Mouse (Mus musculus) embryo, embryonic 10 days (tissue): ENCODE results near the gene Wbp1.

ENCODE experiments used
- DNase-seq: peaks from one replicate; pipeline ENCODE4 v3.0.0-alpha.2; 2015; ENCODE audit warnings: low spot score

Gene Wbp1

DNA sequence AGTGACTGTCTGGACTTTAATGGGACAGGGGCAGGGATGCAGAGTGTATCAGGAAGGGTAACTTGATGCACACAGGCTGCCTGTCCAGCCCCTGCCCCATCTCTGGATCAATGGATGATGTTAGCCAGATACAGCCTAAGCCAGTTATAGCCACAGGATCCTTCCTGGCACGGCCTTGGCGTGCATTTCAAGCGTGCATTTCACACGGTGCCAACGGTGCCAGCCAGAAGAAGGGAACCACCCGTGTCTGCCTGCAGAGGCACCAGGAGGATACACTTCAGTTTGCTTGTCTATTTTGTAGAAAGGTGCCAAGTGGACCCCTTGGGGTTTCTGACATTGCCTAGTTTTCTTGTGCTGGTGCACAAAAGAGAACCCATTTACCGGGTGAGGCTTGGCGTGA lies 18.7 kb upstream of the Wbp1 start:
- DNase-seq = no peak

DNA sequence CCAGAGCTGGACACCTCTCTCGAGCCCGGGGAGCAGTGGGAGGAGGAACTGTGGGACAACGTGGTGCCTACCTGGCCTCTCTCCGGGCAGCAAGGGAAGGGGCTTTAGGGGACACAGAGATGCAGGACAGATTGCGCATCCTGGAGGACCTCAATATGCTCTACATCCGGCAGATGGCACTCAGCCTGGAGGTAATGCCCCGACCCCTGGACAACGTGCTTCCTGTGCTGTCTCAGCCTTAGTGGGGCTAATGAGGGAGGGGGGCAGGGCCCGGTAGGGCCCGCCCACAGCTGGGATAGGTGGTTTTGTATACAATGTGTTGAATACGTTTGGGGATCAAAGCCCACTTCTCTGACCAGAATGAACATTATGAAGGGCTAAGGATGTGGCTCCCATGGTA lies 16.7 kb upstream of the Wbp1 start:
- peak; percentile 84 for DNase-seq

DNA sequence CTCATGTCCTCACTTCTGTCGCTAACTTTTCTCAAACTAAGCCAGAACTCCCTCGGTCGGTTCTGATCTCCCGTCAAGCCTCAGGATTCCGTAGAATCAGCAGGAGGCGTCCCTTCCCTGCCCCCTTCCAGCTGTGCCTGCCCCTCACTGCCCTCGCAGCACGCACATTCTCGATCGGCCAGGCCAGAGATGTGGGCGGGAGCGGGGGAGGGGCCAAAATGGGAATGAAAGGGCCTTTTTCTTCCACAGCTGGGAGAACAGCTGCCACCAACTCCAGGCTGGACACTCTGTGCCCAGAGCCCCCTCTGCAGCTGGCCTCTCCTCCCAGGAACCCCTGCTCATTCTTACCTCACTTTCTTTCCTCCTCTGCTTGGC lies 16.2 kb upstream of the Wbp1 start:
- peak; percentile 93 for DNase-seq

DNA sequence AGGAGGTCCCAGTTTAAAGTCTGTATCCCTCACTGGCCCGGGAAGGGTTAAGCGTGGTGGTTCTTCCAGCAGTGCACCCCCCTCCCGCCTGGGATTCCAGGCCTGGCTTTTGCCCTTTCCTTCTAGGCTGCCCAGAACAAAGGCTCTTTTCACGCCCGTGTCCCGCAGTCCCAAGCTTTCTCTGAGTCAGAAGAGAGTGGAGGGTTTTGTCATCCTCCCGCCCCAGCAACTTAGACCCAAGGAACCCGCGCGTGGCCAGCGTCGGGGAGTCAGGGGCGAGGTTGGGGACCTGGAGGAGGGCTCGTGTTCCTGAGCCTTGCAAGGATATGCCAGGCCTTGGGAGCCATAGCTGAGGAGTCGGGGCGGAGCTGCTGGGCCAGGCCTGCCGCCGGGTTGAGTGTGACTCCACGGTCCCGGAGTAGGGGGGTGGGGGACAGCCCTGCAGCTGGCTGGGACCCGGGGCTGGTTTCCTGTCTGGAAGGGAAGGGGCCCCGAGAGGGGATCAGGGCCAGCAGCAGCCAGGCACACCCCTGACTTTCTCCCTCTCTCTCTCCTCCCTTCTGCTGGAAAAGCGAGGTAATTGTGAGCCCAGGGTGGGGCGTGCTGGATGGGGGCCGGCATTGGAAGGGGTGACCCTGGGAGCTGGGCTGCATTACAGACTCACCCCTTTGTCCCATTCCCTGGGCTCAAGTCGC lies 15.7 kb upstream of the Wbp1 start:
- peak; percentile 91 for DNase-seq

DNA sequence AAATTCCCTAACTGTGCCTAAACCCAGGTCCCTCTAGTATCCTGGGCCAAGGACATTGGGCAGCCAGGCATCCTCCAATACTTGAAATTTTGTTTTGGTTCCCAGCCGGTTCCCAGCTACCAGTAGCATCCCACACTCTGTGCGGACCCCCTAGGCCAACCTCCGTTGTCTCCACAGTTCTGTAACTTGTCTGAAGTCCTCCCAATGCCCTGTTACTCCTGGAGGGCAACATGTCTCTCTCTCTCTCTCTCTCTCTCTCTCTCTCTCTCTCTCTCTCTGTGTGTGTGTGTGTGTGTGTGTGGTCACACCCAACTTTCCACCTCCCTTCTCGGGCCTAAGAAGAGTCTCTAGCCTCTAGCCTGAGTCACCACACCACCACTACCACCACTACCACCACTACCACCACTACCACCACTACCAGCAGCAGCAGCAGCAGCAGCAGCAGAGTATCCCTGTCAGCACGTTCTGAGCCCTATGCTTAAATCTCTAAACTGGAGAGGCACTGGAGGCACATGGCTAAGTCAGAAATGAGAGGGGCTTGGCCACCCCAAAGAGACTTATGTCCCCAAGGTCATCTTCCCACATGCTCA lies 15.0 kb upstream of the Wbp1 start:
- no peak for DNase-seq

DNA sequence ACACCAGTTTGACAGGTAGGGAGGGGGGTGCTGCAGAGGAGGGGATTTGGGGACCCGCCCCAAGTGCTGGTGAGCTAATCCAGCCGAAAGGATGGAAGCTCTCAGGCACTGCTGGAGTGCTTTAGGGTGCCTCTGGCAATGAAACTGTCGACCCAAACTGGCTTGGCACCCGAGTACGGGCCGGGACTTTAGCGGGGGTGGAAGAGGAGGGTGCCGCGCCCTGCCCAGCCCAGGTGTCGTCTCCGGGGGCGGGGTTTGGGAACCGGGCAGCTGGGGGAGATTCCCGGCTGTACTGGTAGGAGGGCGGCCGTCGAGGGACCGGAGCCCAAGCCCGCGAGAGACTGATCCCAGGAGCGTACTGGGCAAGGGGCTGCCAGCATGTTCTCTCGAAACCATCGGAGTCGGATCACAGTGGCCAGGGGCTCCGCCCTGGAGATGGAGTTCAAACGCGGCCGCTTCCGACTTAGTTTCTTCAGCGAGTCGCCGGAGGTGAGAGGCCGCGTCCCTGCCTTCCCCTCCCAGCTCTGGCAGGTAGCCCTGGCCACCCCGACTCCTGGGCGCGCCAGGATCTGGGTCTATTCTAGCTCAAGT lies 14.3 kb upstream of the Wbp1 start:
- DNase-seq = peak; percentile 42

DNA sequence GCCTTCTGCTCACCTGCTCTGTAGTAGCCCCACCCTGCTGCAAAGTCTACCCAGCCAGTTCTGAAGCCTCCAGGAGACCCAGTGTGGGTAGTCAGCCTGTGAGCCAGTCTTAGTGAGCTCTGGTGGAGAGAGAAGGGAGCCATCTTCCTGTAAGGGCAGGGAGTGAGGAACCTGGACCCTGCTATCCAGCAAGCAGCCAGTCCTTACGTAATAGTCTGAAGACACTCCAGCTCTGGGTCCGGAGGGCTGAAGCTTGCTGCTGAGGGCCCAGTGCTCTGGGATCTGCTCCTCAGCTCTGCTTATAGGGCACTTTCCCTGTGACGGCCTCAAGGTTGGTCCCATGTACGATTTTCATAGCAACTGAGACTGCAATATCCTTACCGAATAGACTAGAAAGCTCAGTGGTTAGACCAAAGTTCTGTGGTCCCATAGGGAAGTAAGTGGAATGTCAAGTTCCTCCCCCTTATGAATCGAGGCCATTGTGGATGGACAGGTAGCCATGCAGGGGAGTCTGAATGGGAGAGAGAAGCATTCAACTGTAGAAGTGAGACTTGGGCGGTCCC lies 13.7 kb upstream of the Wbp1 start, which contains the start of gene Rtkn:
Gene Rtkn, plus strand, starts transcription at position 513 of the 563 bp plus-strand sequence.
- DNase-seq = no peak

DNA sequence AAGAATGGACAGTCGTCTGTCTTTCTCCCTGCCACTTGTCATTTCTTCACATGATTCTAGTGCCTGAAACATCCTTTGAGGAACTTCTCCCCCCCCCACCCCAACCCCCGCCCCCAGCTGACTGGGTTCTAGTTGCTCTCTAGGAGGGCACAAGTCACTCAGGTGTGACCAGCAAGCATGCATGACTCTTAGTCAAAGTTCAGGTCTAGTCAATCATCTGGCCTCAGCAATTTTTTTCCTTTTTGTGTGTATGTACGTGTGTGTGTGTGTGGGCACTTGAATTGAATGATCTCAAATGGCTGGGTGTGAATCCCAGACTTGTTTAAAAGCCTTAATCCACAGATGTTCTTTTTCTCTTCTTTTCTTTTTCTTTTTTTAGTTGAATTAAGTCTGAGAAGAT lies 12.9 kb upstream of the Wbp1 start:
- DNase-seq = no peak

DNA sequence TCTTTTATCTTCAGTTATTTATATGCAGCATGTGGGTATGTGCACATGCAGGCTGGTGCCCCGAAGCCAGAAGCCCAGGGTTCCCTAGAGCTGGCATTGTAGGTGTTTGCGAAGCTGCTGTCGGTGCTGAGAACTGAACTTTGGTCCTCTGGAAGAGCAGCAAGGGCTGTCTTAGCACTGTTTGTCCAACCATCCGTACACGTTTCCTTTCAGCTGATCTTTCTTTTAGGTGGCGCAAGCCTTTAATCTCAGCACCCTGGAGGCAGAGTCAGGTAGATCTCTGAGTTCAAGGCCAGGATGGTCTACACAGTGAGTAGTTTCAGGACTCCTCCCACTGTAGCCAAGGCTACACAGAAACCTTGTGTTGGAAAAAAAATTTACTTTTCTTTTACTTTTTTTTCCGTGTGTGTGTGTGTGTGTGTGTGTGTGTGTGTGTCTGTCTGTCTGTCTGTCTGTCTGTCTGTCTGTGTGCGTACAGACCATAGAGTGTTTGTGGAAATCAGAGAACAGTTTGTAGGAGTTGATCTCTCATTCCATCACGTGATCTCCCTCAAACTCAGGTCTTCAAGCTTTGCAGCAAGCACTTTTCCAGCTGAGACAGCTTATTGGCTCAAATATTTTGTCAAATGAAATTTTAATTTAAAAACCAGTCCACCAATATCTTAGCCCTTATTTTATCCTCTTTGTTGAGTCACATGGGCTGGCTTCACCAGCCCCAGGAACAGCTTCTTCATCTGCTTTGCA lies 11.0 kb upstream of the Wbp1 start:
- no peak for DNase-seq

DNA sequence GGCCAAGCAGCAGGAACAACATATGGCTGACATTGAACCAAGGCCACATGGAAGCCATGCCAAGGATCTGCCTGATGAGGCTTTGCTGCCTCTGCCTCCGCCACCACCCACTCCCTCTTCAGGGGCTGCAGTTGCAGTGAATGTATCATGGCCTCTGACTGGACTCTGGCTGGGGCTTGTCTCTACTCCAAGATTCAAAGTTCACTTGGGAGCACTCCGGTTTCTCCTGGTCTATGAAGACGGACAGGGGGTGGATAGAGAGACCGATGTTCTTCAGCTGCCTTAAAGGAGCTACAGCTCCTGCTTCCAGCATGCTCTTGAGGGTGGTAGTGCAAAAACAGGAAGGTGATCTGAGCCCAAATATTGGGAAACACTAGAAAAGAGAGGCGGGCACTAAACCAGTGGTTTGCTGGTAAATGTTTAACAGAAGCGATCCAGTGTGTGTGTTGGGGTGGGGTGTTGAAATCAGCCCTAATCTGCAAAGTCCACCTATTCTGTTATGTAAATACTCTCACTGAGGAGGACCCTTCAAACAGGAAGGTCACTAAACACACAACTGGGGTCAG lies 10.2 kb upstream of the Wbp1 start:
- no peak for DNase-seq

DNA sequence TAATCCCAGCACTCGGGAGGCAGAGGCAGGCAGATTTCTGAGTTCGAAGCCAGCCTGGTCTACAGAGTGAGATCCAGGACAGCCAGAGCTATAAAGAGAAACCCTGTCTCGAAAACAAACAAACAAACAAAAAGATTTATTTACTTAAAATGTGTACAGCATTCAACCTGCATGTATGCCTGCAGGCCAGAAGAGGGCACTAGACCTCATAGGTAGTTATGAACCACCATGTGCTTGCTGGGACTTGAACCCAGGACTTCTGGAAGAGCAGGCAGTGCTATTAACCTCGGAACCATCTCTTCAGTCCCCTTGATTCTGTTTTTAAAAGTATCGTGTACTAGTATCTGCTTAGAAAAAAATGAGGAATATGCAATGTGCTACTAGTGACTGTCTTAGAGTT lies 6.1 kb upstream of the Wbp1 start:
- DNase-seq = no peak

DNA sequence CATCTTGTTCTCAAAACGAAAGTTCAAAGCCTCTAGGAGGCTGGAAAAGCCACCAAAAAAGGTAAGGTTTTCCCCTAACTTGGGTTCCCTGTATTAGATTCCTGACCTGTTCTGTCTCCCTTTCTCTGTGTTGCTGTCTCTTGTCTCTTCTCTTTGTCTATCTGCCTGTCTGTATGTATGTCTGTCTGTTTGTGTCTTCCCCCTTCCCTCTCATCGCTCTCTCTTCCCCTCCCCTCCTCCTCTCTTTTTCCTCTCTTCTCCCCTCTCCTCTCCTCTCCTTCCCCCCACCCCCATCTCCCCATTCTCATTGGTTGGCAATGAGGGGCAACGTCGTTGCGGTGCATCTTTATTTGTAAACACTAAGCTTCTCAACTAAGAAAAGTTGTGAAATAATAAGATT lies 4.0 kb upstream of the Wbp1 start, which contains the start of gene Ino80b:
Gene Ino80b, minus strand, starts transcription at position 101 of the 400 bp plus-strand sequence.
- no peak for DNase-seq

DNA sequence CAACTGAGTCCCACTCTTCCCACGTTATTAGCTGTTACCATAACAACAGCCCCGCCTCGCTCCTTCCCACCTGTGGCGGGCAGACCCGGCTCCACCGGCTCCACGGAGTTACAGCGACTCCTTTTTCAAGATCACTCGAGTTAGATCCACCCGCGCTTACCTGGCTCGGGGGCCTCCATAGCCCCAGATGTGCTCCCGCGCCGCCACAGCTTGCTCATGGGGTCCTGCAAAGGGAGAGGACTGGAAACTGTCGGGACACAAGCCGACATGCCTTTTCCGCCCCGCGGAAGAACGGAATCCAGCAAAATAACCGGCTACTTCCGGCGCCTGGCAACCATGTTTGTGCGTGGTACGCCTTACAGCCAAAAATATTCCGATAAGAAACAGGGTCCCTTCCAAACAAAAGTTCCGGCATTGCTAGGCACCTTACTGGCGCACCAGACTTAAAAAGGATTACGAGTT lies 3.5 kb upstream of the Wbp1 start:
- DNase-seq = peak; percentile 92

DNA sequence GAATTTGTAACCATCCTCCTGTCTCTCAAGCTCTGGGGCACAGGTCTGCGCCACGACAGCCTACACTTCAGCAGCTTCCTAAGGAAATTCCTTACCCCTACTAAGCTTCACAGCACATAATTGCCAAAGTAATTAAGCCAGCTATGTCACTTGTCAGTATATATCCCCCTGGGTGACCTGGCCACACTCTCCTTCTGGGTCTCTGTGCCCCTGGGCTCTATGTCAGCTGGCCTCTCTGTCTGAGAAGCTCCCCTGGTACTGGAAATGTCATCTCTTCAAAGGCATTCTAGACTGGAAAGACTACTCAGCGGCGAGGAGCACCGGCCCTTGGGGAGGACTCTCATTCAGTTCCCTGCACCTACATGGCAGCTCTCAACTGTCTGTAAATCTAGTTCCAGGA lies 1.6 kb upstream of the Wbp1 start:
- no peak for DNase-seq

DNA sequence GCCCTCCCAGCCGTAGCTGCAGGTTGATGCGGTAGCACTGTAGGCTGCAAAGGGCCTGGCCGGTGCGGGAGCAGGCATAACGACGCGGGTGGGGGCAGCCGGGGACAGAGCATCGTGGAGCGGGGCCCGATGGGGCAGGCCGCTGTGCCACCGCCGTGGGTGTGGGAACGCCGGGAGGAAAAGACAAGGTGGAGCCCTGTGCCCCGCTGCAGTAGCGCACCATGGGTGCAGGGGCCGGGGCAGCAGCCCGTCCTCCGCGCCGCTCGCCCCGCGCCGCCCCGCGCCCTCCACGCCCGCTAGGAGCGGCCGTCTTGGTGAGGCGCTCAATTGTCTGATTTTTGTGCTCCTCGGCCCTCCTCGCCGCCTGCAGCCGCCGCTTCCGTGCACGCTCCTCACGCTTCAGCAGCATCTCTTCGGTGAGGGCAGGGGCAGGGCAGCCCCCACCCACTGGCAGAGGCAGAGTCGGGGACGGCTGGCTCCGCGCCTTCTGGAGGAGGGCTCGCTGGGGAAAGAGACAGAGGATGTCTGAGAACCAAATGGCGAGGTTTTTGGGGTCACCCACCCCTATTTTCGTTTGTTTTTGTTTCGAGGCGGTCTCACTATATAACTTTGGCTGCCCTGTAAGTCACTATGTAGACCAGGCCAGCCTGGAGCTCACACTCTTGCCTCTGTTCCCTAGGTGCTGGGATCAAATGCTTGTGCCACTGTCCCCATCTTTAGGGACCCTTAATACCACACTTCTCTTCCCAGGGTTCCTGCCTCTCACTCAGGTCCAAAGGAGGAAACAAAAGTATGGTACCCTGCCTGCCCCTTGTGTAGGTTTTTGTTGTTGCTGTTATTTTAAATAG lies 728 bp upstream of the Wbp1 start:
- peak; percentile 51 for DNase-seq

DNA sequence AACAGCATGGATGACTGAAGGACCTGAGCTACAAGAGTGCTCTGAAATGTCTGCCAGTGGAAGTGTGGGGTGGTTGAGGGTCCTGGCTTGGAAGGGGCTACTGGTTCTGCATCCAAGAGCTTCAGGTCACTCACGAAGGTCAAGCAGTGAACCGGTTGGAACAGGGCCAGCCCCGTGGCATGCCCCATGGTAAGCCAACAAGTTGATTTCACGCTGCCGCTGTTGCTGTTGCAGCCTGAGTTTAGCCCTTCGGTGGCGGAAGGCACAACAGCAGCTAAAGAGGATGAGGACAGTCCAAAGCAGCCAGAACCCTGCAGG lies 1.7 kb downstream of the Wbp1 start:
- DNase-seq = no peak

DNA sequence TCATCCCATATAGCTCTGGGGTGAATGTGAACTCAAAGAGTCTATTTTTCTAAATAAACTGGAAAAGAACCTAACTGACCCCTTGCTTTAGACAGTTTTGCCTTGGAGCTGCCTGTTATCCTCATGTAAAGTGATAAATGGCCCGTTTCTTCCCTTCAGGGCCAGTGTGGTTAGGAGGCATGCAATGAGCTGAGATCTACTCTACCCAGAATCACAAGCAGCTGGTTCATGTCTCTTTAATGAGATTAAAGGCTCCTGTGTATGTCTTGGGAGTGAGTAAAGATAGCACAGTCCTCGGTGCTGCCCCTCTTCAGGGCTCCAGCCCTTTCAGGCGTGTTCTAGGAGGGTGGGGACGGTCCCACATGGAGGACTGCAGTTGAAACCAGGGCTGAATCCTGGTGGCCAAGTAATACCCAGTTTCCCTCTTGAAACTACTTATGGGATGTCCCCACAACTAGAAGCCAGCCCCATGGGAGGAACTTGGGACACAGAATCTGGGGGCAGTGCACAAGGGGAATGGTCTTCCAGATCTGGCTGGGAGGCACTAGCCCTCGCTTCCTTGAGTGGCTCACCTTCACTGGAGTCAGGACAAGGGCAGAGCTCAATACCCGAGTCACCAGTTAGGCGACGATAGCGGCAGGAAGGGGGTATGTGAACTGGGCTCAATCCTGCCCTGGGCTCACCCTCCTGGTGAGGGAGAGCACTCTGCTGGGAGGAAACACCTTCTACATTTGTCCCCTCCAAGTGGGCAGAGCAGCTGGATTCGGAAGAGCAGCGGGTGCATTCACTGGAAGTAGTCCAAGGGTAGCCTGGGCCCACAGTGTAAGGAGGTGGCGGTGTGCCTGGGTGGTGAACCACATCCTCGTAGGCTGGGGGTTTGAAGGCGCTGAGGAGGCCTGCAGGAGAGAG lies 2.3 kb downstream of the Wbp1 start:
- no peak for DNase-seq

DNA sequence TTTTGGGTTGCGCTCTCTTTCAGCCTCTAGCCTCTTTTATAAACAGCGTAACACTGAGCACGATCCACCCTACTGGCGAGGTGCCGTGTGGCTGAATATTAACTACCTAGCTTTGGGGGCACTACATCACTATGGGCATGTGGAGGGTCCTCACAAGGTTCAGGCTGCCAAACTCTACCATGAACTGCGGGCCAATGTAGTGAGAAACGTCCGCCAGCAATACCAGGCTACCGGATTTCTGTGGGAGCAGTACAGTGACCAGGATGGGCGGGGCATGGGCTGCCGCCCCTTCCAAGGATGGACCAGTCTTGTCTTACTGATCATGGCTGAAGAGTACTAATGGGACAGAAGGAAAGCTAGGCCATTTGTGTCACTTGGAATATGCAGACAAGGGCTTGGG lies 3.0 kb downstream of the Wbp1 start:
- DNase-seq = no peak

DNA sequence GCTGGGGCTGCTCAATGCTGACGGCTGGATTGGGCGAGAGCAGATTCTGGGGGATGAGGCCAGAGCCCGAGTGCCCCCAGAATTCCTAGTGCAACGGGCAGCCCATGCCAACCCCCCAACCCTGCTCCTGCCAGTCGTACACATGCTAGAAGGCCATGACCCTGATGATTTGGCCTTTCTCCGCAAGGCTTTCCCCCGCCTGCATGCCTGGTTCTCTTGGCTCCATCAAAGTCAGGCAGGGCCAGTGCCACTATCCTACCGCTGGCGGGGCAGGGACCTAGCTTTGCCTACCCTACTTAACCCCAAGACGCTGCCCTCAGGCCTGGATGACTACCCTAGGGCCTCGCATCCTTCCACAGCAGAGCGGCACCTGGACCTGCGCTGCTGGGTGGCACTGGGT lies 3.7 kb downstream of the Wbp1 start:
- no peak for DNase-seq

DNA sequence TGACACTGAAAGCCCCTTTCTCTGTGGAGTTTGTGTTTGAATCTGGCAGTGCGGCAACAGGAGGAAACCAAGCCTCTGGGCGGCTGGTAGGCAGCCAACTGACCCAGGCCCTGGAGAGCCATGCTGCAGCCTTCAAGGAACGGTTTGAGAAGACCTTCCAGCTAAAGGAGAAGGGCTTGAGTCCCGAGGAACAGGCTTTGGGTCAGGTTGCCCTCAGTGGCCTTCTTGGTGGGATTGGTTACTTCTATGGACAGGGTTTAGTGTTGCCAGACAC lies 4.3 kb downstream of the Wbp1 start:
- no peak for DNase-seq
